Mouse (Mus musculus): ENCODE results near the gene Actg2. TPM values are rescaled to one million over a fixed set of nuclear protein-coding genes. Genes with fewer than 3 reads are reported as not detected.

The Actg2 gene
- polyA plus RNA-seq, 1 experiment from 2014 or later, result 1.2 TPM

- no peak for ATAC-seq (ENCODE audit: insufficient number of reproducible peaks, insufficient read depth, low FRiP score, low TSS enrichment, low read depth)
- Histone ChIP-seq H3K27me3 (no peaks in the 10 kb centered on the region), H3K27ac (no peak overlapping the region), H3K9me3 (no peaks in the 10 kb centered on the region), H3K4me3 (replicated peaks) (no peak overlapping the region), H3K4me1 (replicated peaks) (no peaks in the 10 kb centered on the region), H3K36me3 (peaks cover 53% of the 10 kb centered on the region), H3K4me2 (no peak overlapping the region), H3K9ac (replicated peaks) (no peak overlapping the region)
- WGBS, result 69% methylated on average over 4 of the region's 4 CpGs
Observed at GRCm38 (mm10) chr6:83478217-83478616, 57.8 kb downstream of the Actg2 start.

GRCm38 (mm10) chr6:83475431-83475830, 60.6 kb downstream of the Actg2 start:
- Histone ChIP-seq H3K4me2 (no peak overlapping the region), H3K27me3 (no peaks in the 10 kb centered on the region), H3K36me3 (peaks cover 27% of the 10 kb centered on the region), H3K4me1 (replicated peaks) (no peaks in the 10 kb centered on the region), H3K4me3 (replicated peaks) (no peak overlapping the region), H3K27ac (no peak overlapping the region), H3K9me3 (no peaks in the 10 kb centered on the region), H3K9ac (replicated peaks) (no peak overlapping the region)
- WGBS, result 85% methylated on average over 7 of the region's 7 CpGs
- no peak for ATAC-seq (ENCODE audit: insufficient number of reproducible peaks, insufficient read depth, low FRiP score, low TSS enrichment, low read depth)

- H3K9ac ChIP-seq (replicated peaks), result no peak overlapping the region
- H3K9me3 ChIP-seq, result no peaks in the 10 kb centered on the region
- H3K4me3 ChIP-seq (replicated peaks), result no peak overlapping the region
- H3K36me3 ChIP-seq, result 0 out of 2 replicates have a peak, but pooled peaks cover 6% of the 10 kb centered on the region
- WGBS, result 78% methylated on average over 9 of the region's 9 CpGs
- H3K27me3 ChIP-seq, result no peaks in the 10 kb centered on the region
- H3K4me2 ChIP-seq, result no peak overlapping the region
- no peak for ATAC-seq (ENCODE audit: insufficient number of reproducible peaks, insufficient read depth, low FRiP score, low TSS enrichment, low read depth)
- no peaks in the 10 kb centered on the region for H3K4me1 ChIP-seq (replicated peaks)
- H3K27ac ChIP-seq, result no peak overlapping the region
Observed at GRCm38 (mm10) chr6:83473240-83473639, 62.8 kb downstream of the Actg2 start.

GRCm38 (mm10) chr6:83471739-83472138, 64.3 kb downstream of the Actg2 start:
- H3K36me3 ChIP-seq, result 0 out of 2 replicates have a peak, but pooled peaks cover 3% of the 10 kb centered on the region
- no peak overlapping the region for H3K4me3 ChIP-seq (replicated peaks)
- no peaks in the 10 kb centered on the region for H3K9me3 ChIP-seq
- H3K27ac ChIP-seq, result no peak overlapping the region
- H3K27me3 ChIP-seq, result no peaks in the 10 kb centered on the region
- no peak overlapping the region for H3K4me2 ChIP-seq
- WGBS, result 91% methylated on average over 7 of the region's 7 CpGs
- no peaks in the 10 kb centered on the region for H3K4me1 ChIP-seq (replicated peaks)
- no peak for ATAC-seq (ENCODE audit: insufficient number of reproducible peaks, insufficient read depth, low FRiP score, low TSS enrichment, low read depth)
- H3K9ac ChIP-seq (replicated peaks), result no peak overlapping the region

- Histone ChIP-seq H3K9ac (replicated peaks) (no peak overlapping the region), H3K4me3 (replicated peaks) (no peak overlapping the region), H3K4me1 (replicated peaks) (peaks cover 12% of the 10 kb centered on the region), H3K36me3 (no peaks in the 10 kb centered on the region), H3K27me3 (no peaks in the 10 kb centered on the region), H3K27ac (no peak overlapping the region), H3K9me3 (no peaks in the 10 kb centered on the region), H3K4me2 (no peak overlapping the region)
- ATAC-seq (ENCODE audit: insufficient number of reproducible peaks, insufficient read depth, low FRiP score, low TSS enrichment, low read depth), result no peak
Observed at GRCm38 (mm10) chr6:83464011-83464410, 72.1 kb downstream of the Actg2 start.

Other genes starting within 250 kb of the Actg2 start
- 43.2 and 47.1 TPM in 2 replicates for gene Mthfd2, start 210.4 kb downstream of the Actg2 start, polyA plus RNA-seq (2016; fragmentation: Nextera tagmentation; extraction: Ambion mirVana)
- 65.4 and 68.7 TPM in 2 replicates for gene Mob1a, start 210.2 kb downstream of the Actg2 start, polyA plus RNA-seq (2016; fragmentation: Nextera tagmentation; extraction: Ambion mirVana)
- 140 TPM in 2 replicates for gene Bola3, start 187.1 kb downstream of the Actg2 start, polyA plus RNA-seq (2016; fragmentation: Nextera tagmentation; extraction: Ambion mirVana)
- gene Tet3, start 77.2 kb downstream of the Actg2 start, polyA plus RNA-seq (2016; fragmentation: Nextera tagmentation; extraction: Ambion mirVana), result 36.0 and 38.6 TPM in 2 replicates
- 77.8 and 82.5 TPM in 2 replicates for gene Dguok, start 29.3 kb downstream of the Actg2 start, polyA plus RNA-seq (2016; fragmentation: Nextera tagmentation; extraction: Ambion mirVana)
- 19.2 and 19.4 TPM in 2 replicates for gene Stambp, start 36.5 kb upstream of the Actg2 start, polyA plus RNA-seq (2016; fragmentation: Nextera tagmentation; extraction: Ambion mirVana)
- not detected in 2 replicates for gene Clec4f, start 119.9 kb upstream of the Actg2 start, polyA plus RNA-seq (2016; fragmentation: Nextera tagmentation; extraction: Ambion mirVana)
- not detected in 2 replicates for gene Cd207, start 141.6 kb upstream of the Actg2 start, polyA plus RNA-seq (2016; fragmentation: Nextera tagmentation; extraction: Ambion mirVana)
- 0.76 and 1.1 TPM in 2 replicates for gene Vax2, start 175.0 kb upstream of the Actg2 start, polyA plus RNA-seq (2016; fragmentation: Nextera tagmentation; extraction: Ambion mirVana)
- gene Atp6v1b1, start 206.7 kb upstream of the Actg2 start, polyA plus RNA-seq (2016; fragmentation: Nextera tagmentation; extraction: Ambion mirVana), result not detected in 2 replicates
- gene Ankrd53, start 226.4 kb upstream of the Actg2 start, polyA plus RNA-seq (2016; fragmentation: Nextera tagmentation; extraction: Ambion mirVana), result 0.23 and 0.25 TPM in 2 replicates
- gene Tex261, start 239.5 kb upstream of the Actg2 start, polyA plus RNA-seq (2016; fragmentation: Nextera tagmentation; extraction: Ambion mirVana), result 76.9 and 79.9 TPM in 2 replicates